Mouse (Mus musculus) CH12.LX (cell line): Measurements from ENCODE around the gene Cnp.

ENCODE experiments used
- BHLHE40 ChIP-seq: IDR thresholded peaks from 2 replicates; pipeline ENCODE4 v1.6.1; 2011; ENCODE audit warnings: mild to moderate bottlenecking, low read depth, low read length, improper control_type of control experiment
- CHD2 ChIP-seq: IDR thresholded peaks from 2 replicates; pipeline ENCODE4 v1.6.1; 2011; ENCODE audit warnings: low read length, improper control_type of control experiment
- CTCF ChIP-seq, 2 experiments: IDR thresholded peaks in 1 of 2; conservative IDR thresholded peaks in 1 of 2; 2 replicates each; pipeline ENCODE4 v1.5.1; 2011 to 2012; ENCODE audit warnings: low read depth in 2 of 2, low read length in 2 of 2, improper control_type of control experiment in 1 of 2, inconsistent platforms in 1 of 2, mild to moderate bottlenecking in 1 of 2, moderate library complexity in 1 of 2
- EP300 ChIP-seq: IDR thresholded peaks from 2 replicates; pipeline ENCODE4 v1.6.1; 2011; ENCODE audit warnings: low read length, improper control_type of control experiment
- MAFK ChIP-seq: IDR thresholded peaks from 2 replicates; pipeline ENCODE4 v1.6.1; 2011; ENCODE audit warnings: low read length, improper control_type of control experiment; ENCODE audit not compliant: insufficient replicate concordance
- NRF1 ChIP-seq: IDR thresholded peaks from 2 replicates; pipeline ENCODE4 v1.6.1; 2014; ENCODE audit warnings: low read depth, mild to moderate bottlenecking, inconsistent platforms, low read length, improper control_type of control experiment, moderate library complexity
- POLR2A ChIP-seq: IDR thresholded peaks from 2 replicates; pipeline ENCODE4 v1.6.1; 2011; ENCODE audit warnings: low read depth, mild to moderate bottlenecking, improper control_type of control experiment, low read length
- RAD21 ChIP-seq: IDR thresholded peaks from 2 replicates; pipeline ENCODE4 v1.6.1; 2011; ENCODE audit warnings: low read depth, mild to moderate bottlenecking, low read length, improper control_type of control experiment, moderate library complexity

DNA sequence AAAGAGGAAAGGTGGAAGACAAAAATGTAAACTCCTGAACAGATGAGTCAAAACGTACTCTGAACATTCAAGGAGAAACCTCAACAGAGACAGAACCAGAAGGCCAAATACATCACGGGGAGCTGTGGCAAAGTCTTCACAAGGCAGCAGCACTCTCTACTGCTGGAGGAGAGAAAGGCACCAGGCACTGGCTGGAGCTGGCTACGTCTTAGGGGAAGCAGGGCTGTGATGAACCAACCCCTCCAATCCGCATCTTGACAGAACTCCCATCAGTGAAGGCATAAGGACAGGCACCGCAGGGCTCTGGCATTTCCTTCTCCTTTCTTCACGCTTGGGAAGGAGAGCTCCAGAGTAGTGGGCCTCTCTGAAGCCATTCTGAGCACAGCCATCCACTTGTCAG lies 36.9 kb downstream of the Cnp start:
- TF ChIP-seq EP300 (peak; percentile 69; the same call in 1 of the 2 replicates), CTCF (conservative IDR thresholded peaks at IDR 0.05 in 1 of 2, IDR thresholded peaks at IDR 0.05 in 1 of 2; ENCODE audit: low read depth in 2 of 2, low read length in 2 of 2) (peak in 1 of 2 experiments; percentile 81; a peak in 2 of 4 replicates), MAFK (no peak), POLR2A (no peak), NRF1 (0 out of 2 replicates have a peak, but pooled peaks have one; percentile 29), RAD21 (peak; percentile 91), CHD2 (no peak), BHLHE40 (peak; percentile 31; the same call in 1 of the 2 replicates)
